Mouse (Mus musculus) ES-E14 (cell line): ENCODE data around the gene Arhgap35.

Experiments used
- CHD2 ChIP-seq: IDR thresholded peaks from 2 replicates; pipeline ENCODE4 v1.6.1; 2014; ENCODE audit warnings: mild to moderate bottlenecking, low read depth, low read length, inconsistent platforms
- HCFC1 ChIP-seq: IDR thresholded peaks from 2 replicates; pipeline ENCODE4 v1.6.1; 2012; ENCODE audit warnings: low read length, inconsistent platforms, borderline replicate concordance; ENCODE audit not compliant: insufficient read depth
- MAFK ChIP-seq: IDR thresholded peaks from 2 replicates; pipeline ENCODE4 v1.6.1; 2014; ENCODE audit warnings: mild to moderate bottlenecking, low read depth, low read length, inconsistent platforms; ENCODE audit not compliant: insufficient read depth
- ZC3H11A ChIP-seq: IDR thresholded peaks from 2 replicates; pipeline ENCODE4 v1.6.1; 2012; ENCODE audit warnings: low read depth, mild to moderate bottlenecking, inconsistent platforms, low read length, borderline replicate concordance
- ZNF384 ChIP-seq: IDR thresholded peaks from 2 replicates; pipeline ENCODE4 v1.6.1; 2012; ENCODE audit warnings: low read depth, low read length, inconsistent platforms

DNA sequence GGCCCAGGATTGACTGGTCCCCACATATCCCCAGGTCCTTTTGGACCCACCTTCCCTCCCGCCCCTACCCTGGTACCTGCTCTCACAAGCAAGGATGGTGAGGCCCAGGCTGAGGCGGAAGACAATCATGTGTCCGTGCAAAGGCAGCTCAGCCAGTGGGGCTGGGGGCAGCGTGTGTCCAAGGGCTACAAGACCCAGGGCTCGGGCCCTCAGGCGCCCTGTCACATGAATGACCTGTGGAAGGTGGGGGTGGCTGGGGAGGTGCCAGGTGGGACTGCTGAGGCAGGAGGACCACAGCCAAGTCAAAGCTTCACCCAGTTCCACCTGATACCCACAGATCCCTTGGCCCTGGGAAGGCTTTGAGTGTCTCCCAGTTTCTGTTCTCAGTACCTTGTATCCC, 153.1 kb downstream of the Arhgap35 start:
- TF ChIP-seq CHD2 (no peak), ZC3H11A (no peak), HCFC1 (no peak), ZNF384 (no peak), MAFK (no peak)
